Mouse (Mus musculus): ENCODE results near the gene Hnrnpa0. TPM values are rescaled to one million over a fixed set of nuclear protein-coding genes. Genes with fewer than 3 reads are reported as not detected.
A peak's percentile ranks its signal among the peaks of the same experiment; 100 is the strongest.

Hnrnpa0 gene
- polyA plus RNA-seq, 1 experiment, result 57.5 TPM

DNA sequence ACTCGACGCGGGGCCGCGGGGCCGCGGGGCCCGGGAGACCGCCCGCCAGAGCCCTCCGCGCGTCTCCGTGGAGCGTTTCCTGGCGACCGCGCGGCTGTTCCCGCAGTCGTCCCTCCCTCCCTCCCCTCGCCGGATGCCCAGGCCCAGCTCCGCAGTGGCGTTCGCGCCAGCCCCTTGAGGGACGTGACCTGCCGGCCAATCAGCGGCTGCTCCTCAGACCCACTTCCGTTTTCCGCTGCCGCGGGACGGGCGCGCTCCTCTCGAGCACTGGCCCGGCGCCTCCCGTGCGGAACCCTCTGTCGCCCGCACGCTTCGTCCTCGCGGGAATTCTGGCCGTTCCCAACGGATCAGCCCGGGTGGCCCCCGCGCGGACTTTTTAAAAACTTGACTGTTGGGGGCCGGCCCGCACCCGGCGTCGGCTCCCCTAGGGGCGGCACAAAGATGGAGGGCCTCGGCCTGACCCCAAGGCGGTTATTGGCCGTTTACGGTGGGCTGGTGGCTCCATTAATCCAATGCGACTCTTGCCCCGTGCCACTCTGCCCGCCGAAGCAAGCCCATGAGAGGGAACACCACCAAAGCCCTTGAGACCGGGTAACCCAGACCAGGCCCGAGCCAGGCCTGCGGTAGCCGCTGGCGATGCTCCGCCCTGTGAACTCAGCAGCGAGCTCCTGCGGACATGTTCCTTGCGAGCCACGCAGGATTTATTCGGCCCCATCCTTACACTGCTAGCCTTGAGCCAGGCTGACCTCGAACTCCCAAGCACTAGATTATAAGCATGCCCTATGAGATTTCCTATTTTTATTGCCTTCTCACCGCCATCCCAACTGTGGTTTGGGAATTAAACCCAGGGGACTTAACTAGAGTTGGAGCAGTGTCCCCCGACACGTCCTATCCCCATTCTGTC is 664 bp upstream of the Hnrnpa0 start:
- peak; percentile 97 for DNase-seq
- peak overlapping the region; percentile 85 for H3K4me3 ChIP-seq (replicated peaks; ENCODE audit: extremely low read depth, low read depth, low read length)
- under 1% methylated on average over 83 of the region's 83 CpGs for WGBS
- peaks cover 2% of the 10 kb centered on the region; the same call in 1 of the 2 replicates for H3K4me1 ChIP-seq (ENCODE audit: control insufficient read depth, insufficient read depth, low read length)
- TF ChIP-seq POLR2A (IDR thresholded peaks at IDR 0.05; ENCODE audit: borderline replicate concordance, extremely low read depth, low read depth, low read length) (peak; percentile 90; the same call in 1 of the 2 replicates), CTCF (IDR thresholded peaks at IDR 0.05; ENCODE audit: insufficient read depth, low read length) (no peak)

DNA sequence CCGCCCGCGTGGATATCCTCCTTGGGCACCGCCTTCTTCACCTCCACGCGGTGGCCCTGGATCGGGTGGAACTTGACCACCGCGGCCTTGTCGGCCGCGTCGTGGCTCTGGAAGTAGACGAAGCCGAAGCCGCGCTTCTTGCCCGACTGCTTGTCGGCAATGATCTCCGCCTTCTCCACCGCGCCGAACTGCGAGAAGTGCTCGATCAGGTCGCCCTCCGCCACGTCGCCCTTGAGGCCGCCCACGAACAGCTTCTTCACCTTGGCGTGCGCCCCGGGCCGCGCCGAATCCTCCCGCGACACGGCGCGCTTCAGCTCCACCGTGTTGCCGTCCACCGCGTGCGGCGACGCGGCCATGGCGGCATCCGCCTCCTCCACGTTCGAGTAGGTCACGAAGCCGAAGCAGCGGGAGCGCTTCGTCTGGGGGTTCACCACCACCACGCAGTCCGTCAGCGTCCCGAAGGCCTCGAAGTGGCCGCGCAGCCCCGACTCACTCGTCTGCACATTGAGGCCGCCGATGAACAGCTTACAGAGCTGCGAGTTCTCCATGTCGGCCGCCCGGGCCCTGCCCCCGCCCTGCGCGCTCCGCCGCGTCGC is 492 bp downstream of the Hnrnpa0 start:
- H3K4me1 ChIP-seq (ENCODE audit: control insufficient read depth, insufficient read depth, low read length), result peaks cover 2% of the 10 kb centered on the region
- DNase-seq, result peak; percentile 82
- H3K4me3 ChIP-seq (replicated peaks; ENCODE audit: extremely low read depth, low read depth, low read length), result peak overlapping the region; percentile 64
- TF ChIP-seq POLR2A (IDR thresholded peaks at IDR 0.05; ENCODE audit: borderline replicate concordance, extremely low read depth, low read depth, low read length) (no peak), CTCF (IDR thresholded peaks at IDR 0.05; ENCODE audit: insufficient read depth, low read length) (no peak)
- under 1% methylated on average over 80 of the region's 81 CpGs for WGBS

DNA sequence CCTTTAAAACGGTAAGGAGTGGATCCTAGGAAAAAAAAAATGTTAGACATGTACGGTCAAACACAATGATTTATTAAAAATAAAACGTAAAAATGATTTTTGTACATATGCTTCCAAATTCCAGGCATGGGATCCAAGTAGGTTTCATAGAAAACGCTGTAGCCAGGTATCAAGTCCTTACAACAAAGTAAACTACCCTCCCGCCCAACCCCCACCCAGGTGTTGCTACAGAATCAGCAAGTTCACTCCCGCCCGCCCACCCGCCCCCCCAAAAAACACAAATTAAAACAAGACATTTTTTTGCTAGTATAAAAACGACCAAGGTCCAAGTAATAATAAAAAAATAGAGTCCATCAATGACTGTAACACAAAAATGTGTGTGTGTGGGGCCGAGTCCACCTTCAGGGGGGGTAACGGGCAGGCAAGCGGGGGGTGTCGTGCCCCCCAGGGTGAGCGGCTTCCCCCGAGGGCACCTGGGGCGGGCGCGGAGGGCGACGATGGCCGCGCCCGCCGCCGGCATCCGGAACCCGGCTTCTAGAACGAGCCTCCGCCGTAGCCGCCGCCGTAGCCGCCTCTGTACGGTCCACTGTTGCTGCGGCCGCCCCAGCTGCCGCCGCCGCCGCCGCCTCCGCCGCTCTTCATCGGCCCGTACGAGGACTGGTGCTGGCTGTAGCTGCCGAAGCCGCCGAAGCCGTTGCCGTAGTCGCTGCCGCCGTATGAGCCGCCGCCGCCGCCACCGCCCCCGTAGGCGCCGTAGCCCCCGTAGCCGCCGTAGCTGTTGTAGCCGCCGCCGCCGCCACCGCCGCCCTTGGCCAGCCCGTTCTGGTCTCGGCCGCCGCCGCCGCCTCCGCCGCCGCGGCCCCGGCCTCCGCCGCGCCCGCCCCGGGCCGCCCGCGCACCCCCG is 1.2 kb downstream of the Hnrnpa0 start:
- peaks cover 2% of the 10 kb centered on the region for H3K4me1 ChIP-seq (ENCODE audit: control insufficient read depth, insufficient read depth, low read length)
- peak overlapping the region; percentile 65 for H3K4me3 ChIP-seq (replicated peaks; ENCODE audit: extremely low read depth, low read depth, low read length)
- 1% methylated on average over 73 of the region's 92 CpGs for WGBS
- no peak for TF ChIP-seq POLR2A (IDR thresholded peaks at IDR 0.05; ENCODE audit: borderline replicate concordance, extremely low read depth, low read depth, low read length)
- TF ChIP-seq CTCF (IDR thresholded peaks at IDR 0.05; ENCODE audit: insufficient read depth, low read length), result no peak
- DNase-seq, result peak; percentile 28

DNA sequence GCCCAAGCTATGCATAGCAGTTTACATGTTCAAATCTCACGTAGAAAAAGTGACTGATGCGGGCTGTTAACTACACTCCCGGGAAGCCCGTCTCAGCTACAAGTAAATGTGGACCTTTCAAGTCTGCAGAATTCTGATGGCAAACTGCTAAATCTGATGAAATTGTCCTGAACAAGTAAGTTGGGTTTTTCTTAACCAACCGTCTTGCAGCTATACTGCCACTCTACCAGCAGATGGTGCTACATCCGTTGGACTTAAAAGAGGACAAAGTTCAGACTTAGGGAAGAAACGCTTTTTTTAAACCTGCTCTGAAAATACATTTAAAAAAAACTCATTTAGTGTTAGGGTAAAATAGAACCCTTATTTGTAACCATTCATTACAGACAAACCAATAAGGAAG is 2.2 kb downstream of the Hnrnpa0 start:
- DNase-seq, result peak; percentile 44
- TF ChIP-seq POLR2A (IDR thresholded peaks at IDR 0.05; ENCODE audit: borderline replicate concordance, extremely low read depth, low read depth, low read length) (no peak), CTCF (IDR thresholded peaks at IDR 0.05; ENCODE audit: insufficient read depth, low read length) (peak; percentile 9; the same call in 1 of the 2 replicates)
- Histone ChIP-seq H3K4me1 (ENCODE audit: control insufficient read depth, insufficient read depth, low read length) (peaks cover 2% of the 10 kb centered on the region), H3K4me3 (replicated peaks; ENCODE audit: extremely low read depth, low read depth, low read length) (peak overlapping the region; percentile 9)
- 14% methylated on average over 7 of the region's 7 CpGs for WGBS

DNA sequence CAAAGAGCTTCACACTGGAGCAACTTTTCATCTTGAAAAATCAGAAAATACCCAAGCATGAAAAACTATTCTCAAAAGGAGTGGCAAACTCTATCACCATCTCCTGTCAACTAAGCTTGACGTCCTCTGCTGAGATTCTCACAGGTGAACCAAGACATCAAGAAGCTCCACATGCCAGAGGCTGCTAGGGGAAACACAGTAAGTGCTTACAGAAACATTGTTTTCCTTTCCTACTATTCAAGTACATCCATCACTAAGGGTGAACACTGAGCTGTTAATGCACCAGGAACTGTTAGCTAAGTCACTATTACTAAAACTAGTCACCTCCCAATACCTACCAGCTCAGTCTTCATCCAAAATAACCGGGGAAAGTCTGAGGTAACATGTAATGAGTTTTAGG is 3.4 kb downstream of the Hnrnpa0 start:
- H3K4me1 ChIP-seq (ENCODE audit: control insufficient read depth, insufficient read depth, low read length), result peaks cover 2% of the 10 kb centered on the region
- no peak overlapping the region for H3K4me3 ChIP-seq (replicated peaks; ENCODE audit: extremely low read depth, low read depth, low read length)
- 41% methylated on average over 2 of the region's 2 CpGs for WGBS
- no peak for DNase-seq
- TF ChIP-seq CTCF (IDR thresholded peaks at IDR 0.05; ENCODE audit: insufficient read depth, low read length) (no peak), POLR2A (IDR thresholded peaks at IDR 0.05; ENCODE audit: borderline replicate concordance, extremely low read depth, low read depth, low read length) (no peak)

DNA sequence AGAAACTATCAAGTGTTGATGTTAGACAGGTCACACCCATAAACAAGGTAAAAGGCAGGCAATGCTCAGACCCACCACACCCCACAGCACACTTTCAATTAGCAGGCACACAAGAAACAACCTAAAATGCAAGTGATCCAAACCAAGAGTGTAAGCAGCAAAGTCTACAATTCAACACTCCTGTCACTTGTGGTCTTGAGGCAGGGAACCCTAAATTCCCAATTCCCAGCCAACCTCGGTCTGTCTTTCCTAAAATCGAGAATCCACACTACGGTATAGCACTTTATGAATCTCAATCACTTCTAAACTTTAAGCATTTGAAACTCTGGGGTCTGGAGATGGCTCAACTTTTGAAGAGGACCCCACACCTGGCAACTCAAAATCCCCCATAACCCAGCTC is 4.1 kb downstream of the Hnrnpa0 start:
- WGBS, result 81% methylated on average over 3 of the region's 3 CpGs
- H3K4me1 ChIP-seq (ENCODE audit: control insufficient read depth, insufficient read depth, low read length), result no peaks in the 10 kb centered on the region; the same call in 1 of the 2 replicates
- TF ChIP-seq POLR2A (IDR thresholded peaks at IDR 0.05; ENCODE audit: borderline replicate concordance, extremely low read depth, low read depth, low read length), result no peak
- TF ChIP-seq CTCF (IDR thresholded peaks at IDR 0.05; ENCODE audit: insufficient read depth, low read length), result no peak
- no peak overlapping the region for H3K4me3 ChIP-seq (replicated peaks; ENCODE audit: extremely low read depth, low read depth, low read length)
- DNase-seq, result no peak

DNA sequence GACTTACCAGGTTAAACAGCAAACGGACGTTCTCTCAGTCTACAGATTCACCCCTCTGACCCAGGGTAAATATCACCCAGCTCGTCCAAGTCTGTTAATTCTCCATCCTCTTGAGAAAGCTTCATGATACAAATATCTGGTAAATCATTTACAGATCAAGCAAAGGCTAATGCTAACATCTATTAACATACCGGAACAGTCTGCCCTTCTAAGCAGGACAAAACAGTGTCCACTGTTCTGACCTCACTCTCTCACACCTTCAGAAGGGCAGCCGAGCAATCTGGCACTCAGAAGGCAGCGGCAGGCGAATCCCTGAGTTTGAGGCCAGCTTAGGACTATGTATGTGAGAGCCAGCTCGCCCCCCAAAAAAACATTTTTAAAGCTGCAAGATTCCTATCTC is 5.0 kb downstream of the Hnrnpa0 start:
- 47% methylated on average over 8 of the region's 8 CpGs for WGBS
- DNase-seq, result no peak
- Histone ChIP-seq H3K4me1 (ENCODE audit: control insufficient read depth, insufficient read depth, low read length) (no peaks in the 10 kb centered on the region; the same call in 1 of the 2 replicates), H3K4me3 (replicated peaks; ENCODE audit: extremely low read depth, low read depth, low read length) (no peak overlapping the region)
- no peak for TF ChIP-seq CTCF (IDR thresholded peaks at IDR 0.05; ENCODE audit: insufficient read depth, low read length)
- no peak for TF ChIP-seq POLR2A (IDR thresholded peaks at IDR 0.05; ENCODE audit: borderline replicate concordance, extremely low read depth, low read depth, low read length)

DNA sequence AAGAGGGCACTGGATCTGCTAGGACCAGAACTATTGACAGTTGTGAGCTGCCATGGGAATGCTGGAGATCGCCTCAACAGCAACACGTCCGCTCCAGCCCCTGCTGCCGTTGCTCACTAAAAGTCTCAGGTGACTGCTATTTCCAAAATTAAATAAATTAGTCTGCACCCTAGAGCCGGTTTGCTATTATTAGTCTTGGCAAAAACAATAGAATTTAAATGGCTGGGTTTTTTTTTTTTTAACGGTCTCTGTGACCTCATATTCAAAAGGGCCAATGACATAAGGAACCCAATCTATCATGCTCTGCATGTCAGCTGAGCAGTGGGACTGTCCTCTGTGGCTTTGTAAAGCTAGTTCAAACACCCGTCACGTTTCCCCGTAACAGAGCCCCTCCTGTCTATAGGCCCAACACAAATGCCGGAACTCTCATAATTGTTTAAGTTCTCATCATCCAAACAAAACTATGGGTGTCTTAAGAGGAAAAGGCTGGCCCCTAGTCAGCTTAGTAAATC is 5.5 kb downstream of the Hnrnpa0 start:
- H3K4me1 ChIP-seq (ENCODE audit: control insufficient read depth, insufficient read depth, low read length), result no peaks in the 10 kb centered on the region; the same call in 1 of the 2 replicates
- no peak for DNase-seq
- no peak for TF ChIP-seq CTCF (IDR thresholded peaks at IDR 0.05; ENCODE audit: insufficient read depth, low read length)
- H3K4me3 ChIP-seq (replicated peaks; ENCODE audit: extremely low read depth, low read depth, low read length), result no peak overlapping the region
- WGBS, result 30% methylated on average over 10 of the region's 10 CpGs

Measured in lung, adult 2 months (tissue).